Mouse (Mus musculus) forebrain, embryonic 10.5 days (tissue): Measurements from ENCODE around the gene D630003M21Rik. TPM values are rescaled to one million over a fixed set of nuclear protein-coding genes. Genes with fewer than 3 reads are reported as not detected.

ENCODE experiments used
- DNase-seq: peaks from one replicate; pipeline ENCODE4 v3.0.0-alpha.2; 2017; ENCODE audit warnings: low spot score; ENCODE audit errors: extremely low spot score
- H3K27ac ChIP-seq: fragments of 300-500 bp; sonication (generic); 2 replicates; pipeline ENCODE4 v1.5.1; 2016; ENCODE audit warnings: mild to moderate bottlenecking
- H3K27me3 ChIP-seq: fragments of 300-500 bp; sonication (generic); 2 replicates; pipeline ENCODE4 v1.6.1; 2016; ENCODE audit warnings: mild to moderate bottlenecking; ENCODE audit not compliant: poor library complexity, severe bottlenecking
- H3K36me3 ChIP-seq: fragments of 300-500 bp; sonication (generic); replicated peaks from 2 replicates; pipeline ENCODE4 v1.6.1; 2016; ENCODE audit warnings: mild to moderate bottlenecking, moderate library complexity
- H3K4me1 ChIP-seq: fragments of 300-500 bp; sonication (generic); 2 replicates; pipeline ENCODE4 v1.6.1; 2016
- H3K4me3 ChIP-seq: fragments of 300-500 bp; sonication (generic); 2 replicates; pipeline ENCODE4 v1.5.1; 2016; ENCODE audit warnings: mild to moderate bottlenecking, moderate library complexity
- H3K9me3 ChIP-seq: fragments of 300-500 bp; sonication (generic); 2 replicates; pipeline ENCODE4 v1.6.1; 2016; ENCODE audit warnings: mild to moderate bottlenecking, moderate library complexity
- WGBS: fragments of 180-500 bp; shearing (Covaris S2); methylation state at CpG from one replicate; pipeline ENCODE4 v1.1.7; 2016; 5-methylcytosine and 5-hydroxymethylcytosine counted together
- polyA plus RNA-seq: library from polyadenylated mRNA; unstranded; fragments of >200 nt; fragmentation: Nextera tagmentation; extraction: Ambion mirVana; gene quantifications from 2 replicates; pipeline ENCODE4 v1.2.1, GENCODE M21; 2016

The D630003M21Rik gene
- polyA plus RNA-seq, 1 experiment from 2014 or later, result 2.3 TPM

DNA sequence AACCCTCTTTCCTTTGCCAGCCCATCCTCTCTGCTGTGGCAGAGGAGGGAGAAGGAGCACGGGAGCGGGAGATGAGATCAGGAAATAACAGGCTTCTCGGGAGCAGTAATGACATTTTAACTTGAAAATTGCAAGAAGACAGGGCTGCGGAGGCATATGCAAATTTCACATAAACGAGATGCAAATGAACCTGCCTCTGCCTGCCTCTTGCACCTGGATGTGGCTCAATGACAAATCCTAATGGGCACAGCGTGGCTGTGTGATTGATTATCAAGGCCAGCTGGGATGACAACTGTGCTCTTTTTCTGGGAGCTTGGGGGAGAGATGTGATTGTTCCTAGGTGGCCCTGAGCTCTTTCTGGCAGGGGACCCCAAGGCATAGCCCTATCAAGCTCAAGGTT lies 47.1 kb downstream of the D630003M21Rik start:
- H3K27ac ChIP-seq, result no peak overlapping the region
- WGBS, result 73% methylated on average over 6 of the region's 6 CpGs
- peaks cover 35% of the 10 kb centered on the region for H3K4me1 ChIP-seq

DNA sequence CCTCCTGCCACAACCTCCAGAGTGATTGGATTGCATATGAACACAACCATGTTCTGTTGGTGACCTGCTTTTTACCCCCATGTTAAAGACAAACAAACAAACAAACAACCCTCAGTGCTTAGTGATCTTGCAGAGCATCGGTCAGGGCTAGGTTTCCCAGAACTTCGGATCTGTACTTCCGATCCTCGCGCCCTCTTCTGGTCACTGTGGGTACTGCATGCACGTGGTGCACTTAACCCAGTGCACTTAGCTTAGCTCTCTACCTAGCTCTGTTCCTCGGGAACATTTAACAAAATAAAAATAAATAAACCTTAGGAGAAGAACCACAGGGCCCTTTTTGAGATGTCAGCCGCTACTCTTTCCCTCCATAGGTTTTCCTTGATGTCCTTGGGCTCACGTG lies 48.2 kb downstream of the D630003M21Rik start:
- Histone ChIP-seq H3K9me3 (no peaks in the 10 kb centered on the region), H3K27ac (no peak overlapping the region), H3K27me3 (peaks cover 20% of the 10 kb centered on the region), H3K4me1 (peaks cover 35% of the 10 kb centered on the region), H3K4me3 (no peak overlapping the region), H3K36me3 (no peaks in the 10 kb centered on the region)
- DNase-seq, result peak; percentile 71
- WGBS, result 44% methylated on average over 9 of the region's 9 CpGs

More for the DNA sequence above, 47.1 kb downstream of the D630003M21Rik start:
- no peak for DNase-seq
- Histone ChIP-seq H3K27me3 (peaks cover 20% of the 10 kb centered on the region), H3K9me3 (no peaks in the 10 kb centered on the region), H3K4me3 (no peak overlapping the region), H3K36me3 (no peaks in the 10 kb centered on the region)

DNA sequence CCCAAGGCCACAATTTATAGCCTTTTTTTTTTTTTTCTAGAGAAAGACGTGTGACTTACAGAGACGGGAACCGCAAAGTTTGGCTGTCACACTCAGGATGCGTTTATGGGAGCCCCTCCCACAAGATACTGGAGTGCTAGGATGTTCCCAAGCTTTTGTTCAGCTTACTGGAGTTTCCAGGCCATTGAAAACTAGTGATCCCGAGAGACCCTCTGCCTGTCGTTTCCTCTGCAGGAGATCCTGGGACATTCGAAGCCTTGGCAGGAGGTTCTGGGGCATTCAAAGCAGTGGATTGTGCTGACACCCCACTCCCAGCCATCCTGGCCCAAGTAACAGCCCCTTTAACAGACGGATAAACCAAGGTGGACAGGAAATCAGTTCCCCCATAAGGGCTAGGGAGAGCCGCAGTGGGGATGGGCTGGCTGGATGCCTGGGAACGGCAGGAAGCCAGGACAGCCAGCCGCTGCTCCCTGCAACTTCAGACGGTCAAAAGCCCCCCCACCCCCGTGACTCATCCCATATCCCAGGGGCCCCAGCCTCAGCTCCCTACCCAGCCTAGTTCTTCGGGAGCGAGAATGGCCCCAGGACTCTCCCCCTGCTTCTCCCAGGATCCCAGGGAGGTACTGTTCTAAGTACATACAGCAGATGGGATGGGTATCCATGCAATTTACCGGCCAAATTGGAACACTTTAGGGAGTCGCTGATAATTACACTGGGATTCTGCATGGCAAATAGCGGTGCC lies 49.5 kb downstream of the D630003M21Rik start:
- 29% methylated on average over 18 of the region's 18 CpGs for WGBS
- peak overlapping the region; percentile 66; the same call in 1 of the 2 replicates for H3K27ac ChIP-seq
- H3K4me3 ChIP-seq, result peak overlapping the region; percentile 45

DNA sequence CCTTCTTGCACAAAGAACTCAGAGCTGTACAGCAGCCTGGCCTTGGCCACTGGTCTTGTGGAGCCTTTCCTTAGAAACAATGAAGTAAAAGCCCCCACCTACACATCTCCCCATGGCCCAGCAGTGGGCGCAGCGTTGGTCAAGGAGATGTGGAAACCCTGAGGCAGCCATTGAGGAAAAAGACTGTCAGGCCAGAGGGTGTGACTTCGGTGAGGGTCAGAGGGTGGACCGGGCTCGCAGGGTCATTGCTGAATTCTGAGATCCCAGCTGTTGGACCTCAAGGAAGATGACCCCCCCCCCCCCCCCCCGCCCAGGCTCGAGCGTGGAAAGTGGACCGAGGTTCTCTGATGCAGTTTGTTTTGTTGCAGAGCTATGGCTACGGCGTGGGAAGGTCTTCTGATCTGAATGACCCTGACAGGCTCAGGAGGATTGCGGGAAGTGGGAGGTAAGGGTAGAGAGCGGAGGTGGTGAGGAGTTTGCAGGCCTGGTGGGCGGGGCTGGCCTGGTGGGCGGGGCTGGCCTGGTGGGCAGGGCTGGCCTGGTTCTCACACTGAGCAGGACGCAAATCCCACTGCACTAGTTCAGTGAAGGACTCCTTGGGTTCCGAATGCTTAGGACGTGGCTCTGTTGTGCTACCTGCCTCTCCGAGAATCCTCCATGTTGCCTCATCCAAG lies 50.2 kb downstream of the D630003M21Rik start:
- Histone ChIP-seq H3K27me3 (peaks cover 23% of the 10 kb centered on the region), H3K9me3 (no peaks in the 10 kb centered on the region), H3K27ac (peak overlapping the region; percentile 66), H3K4me1 (peaks cover 39% of the 10 kb centered on the region), H3K4me3 (peak overlapping the region; percentile 45), H3K36me3 (no peaks in the 10 kb centered on the region)
- DNase-seq, result peak; percentile 75
- WGBS, result 11% methylated on average over 19 of the region's 19 CpGs

More for the DNA sequence above, 49.5 kb downstream of the D630003M21Rik start:
- H3K9me3 ChIP-seq, result no peaks in the 10 kb centered on the region
- H3K4me1 ChIP-seq, result peaks cover 39% of the 10 kb centered on the region
- H3K36me3 ChIP-seq, result no peaks in the 10 kb centered on the region
- H3K27me3 ChIP-seq, result peaks cover 23% of the 10 kb centered on the region
- DNase-seq, result no peak

DNA sequence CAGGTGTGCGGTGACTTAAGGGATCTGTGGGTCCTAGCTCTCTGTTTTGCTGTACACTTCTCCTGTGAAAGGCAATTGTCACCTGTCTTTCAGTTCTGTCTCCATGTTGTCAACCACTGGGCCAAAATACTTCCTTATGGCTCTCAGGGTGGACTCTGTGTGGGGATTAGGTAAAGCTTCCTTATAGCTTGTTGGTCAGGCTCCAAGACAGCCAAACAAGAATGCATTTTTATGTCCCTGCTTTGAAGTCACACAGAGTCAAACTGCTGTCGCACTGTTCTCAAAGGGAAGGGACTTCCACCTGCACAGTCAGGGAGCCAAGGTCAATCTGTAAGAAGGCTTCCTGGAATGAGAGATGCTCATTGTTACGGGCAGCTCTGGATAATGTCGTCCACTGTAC lies 50.9 kb downstream of the D630003M21Rik start:
- 0 out of 2 replicates have a peak overlapping the region, but pooled peaks have one; percentile 66 for H3K27ac ChIP-seq
- 82% methylated on average over 4 of the region's 4 CpGs for WGBS
- peaks cover 39% of the 10 kb centered on the region for H3K4me1 ChIP-seq

DNA sequence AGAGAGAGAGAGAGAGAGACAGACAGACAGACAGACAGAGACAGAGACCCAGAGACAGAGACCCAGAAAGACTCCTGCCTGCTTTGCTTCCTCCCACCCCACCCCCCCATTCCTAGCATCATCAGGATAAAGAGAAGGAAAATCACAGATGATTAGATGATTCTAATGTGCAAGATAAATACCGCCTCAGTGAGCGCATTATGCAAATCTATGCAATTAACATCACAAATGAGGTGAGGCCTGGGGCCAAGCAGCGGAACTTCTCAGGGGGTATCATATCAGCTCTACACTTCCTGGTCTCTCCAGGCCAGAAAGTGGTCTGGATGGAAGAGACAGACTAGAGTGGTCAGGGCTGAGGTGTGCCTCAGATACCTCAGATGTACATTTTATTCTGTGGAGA lies 51.4 kb downstream of the D630003M21Rik start:
- H3K4me1 ChIP-seq, result peaks cover 39% of the 10 kb centered on the region
- DNase-seq, result no peak
- no peaks in the 10 kb centered on the region for H3K9me3 ChIP-seq
- H3K36me3 ChIP-seq, result no peaks in the 10 kb centered on the region
- WGBS, result 40% methylated on average over 3 of the region's 3 CpGs
- H3K27me3 ChIP-seq, result peaks cover 23% of the 10 kb centered on the region
- no peak overlapping the region for H3K4me3 ChIP-seq
- H3K27ac ChIP-seq, result no peak overlapping the region

More for the DNA sequence above, 50.9 kb downstream of the D630003M21Rik start:
- H3K9me3 ChIP-seq, result no peaks in the 10 kb centered on the region
- DNase-seq, result no peak
- H3K27me3 ChIP-seq, result peaks cover 23% of the 10 kb centered on the region
- H3K4me3 ChIP-seq, result no peak overlapping the region
- H3K36me3 ChIP-seq, result no peaks in the 10 kb centered on the region

DNA sequence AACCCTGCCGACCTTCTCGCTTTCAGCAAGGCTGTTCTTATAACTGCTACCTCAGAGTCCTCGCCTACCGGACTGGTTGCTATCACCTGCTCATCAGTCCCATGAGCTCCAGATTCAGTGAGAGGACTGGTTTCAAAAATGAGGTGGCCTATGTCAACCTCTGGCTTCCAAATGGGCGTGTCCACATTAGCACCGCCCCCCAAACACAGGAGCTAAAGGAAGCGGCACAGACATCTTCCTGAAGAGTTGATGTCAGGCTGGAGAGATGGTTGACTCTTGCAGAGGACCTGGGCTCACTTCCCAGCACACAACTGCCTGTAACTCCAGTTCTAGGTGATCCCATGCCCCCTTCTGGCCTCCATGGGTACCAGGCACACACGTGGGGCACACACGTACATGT lies 52.3 kb downstream of the D630003M21Rik start:
- peak overlapping the region; percentile 40; the same call in 1 of the 2 replicates for H3K27ac ChIP-seq
- H3K4me1 ChIP-seq, result peaks cover 39% of the 10 kb centered on the region
- peaks cover 23% of the 10 kb centered on the region for H3K27me3 ChIP-seq
- no peak for DNase-seq
- WGBS, result 89% methylated on average over 9 of the region's 9 CpGs
- H3K36me3 ChIP-seq, result no peaks in the 10 kb centered on the region
- no peaks in the 10 kb centered on the region for H3K9me3 ChIP-seq
- H3K4me3 ChIP-seq, result no peak overlapping the region

DNA sequence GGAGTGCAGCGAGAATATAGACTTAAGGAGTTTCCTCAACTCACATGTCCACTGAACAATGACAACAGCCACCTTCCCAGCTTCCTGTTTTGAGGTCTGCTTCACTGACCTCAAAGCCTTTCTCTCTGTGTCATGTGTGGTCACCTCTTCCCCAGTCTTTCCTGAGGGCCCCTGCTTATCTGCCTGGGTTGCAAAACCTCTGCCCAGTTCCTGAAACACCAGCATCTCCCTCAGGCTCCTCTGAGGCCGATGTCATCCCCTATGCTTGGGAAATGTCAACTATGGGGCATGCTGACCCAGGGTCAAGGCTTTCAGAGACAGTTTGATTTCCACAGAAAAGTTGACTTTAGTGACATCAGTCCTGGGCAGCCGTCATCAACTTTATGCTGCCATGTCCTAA lies 53.6 kb downstream of the D630003M21Rik start:
- no peak for DNase-seq
- WGBS, result 85% methylated on average over 3 of the region's 3 CpGs

DNA sequence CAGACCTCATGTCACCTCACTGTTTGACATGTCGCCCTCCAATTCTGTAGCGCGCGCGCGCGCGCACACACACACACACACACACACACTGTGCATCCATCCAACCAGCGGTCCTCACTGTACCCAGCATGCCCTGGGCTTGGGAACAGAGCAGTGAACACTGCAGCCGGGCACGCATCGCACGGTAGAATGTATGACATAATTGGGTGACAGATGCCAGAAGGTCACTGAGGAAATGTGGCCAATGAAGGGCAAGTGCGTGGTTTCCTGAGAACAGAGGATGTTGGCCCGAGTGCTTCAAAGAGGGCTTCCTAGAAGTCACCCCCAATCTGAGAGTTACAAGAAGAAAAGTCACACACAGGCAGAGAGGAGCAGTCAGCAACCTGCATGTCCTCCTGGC lies 54.1 kb downstream of the D630003M21Rik start:
- 94% methylated on average over 15 of the region's 15 CpGs for WGBS
- Histone ChIP-seq H3K4me1 (peaks cover 39% of the 10 kb centered on the region), H3K9me3 (no peaks in the 10 kb centered on the region), H3K4me3 (no peak overlapping the region), H3K27me3 (peaks cover 16% of the 10 kb centered on the region), H3K27ac (no peak overlapping the region), H3K36me3 (no peaks in the 10 kb centered on the region)
- no peak for DNase-seq

More for the DNA sequence above, 53.6 kb downstream of the D630003M21Rik start:
- peaks cover 21% of the 10 kb centered on the region for H3K27me3 ChIP-seq
- no peaks in the 10 kb centered on the region for H3K36me3 ChIP-seq
- H3K27ac ChIP-seq, result no peak overlapping the region
- H3K4me3 ChIP-seq, result no peak overlapping the region
- H3K9me3 ChIP-seq, result no peaks in the 10 kb centered on the region
- H3K4me1 ChIP-seq, result peaks cover 39% of the 10 kb centered on the region

DNA sequence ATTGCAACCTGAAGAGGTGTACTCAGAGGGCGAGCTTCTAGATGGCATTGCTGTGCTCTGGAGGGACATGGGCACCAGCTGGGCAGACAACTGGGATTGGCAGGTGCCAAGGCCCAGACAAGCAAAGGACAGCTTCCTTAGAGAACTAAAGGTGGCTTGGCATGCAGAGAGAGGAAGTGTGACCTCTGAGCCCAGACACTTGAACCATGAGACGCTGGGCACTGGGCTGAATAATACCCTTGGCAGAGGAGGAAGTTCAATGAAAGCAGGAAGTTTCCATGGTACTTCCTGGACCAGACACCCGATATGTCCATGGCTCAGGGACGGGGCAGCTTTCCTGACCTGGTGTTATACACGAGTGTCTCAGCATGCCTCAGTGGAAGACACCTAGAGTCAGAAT lies 54.6 kb downstream of the D630003M21Rik start:
- WGBS, result 82% methylated on average over 5 of the region's 5 CpGs
- H3K9me3 ChIP-seq, result no peaks in the 10 kb centered on the region
- no peak for DNase-seq
- H3K36me3 ChIP-seq, result no peaks in the 10 kb centered on the region
- no peak overlapping the region for H3K4me3 ChIP-seq
- peaks cover 11% of the 10 kb centered on the region for H3K27me3 ChIP-seq
- peaks cover 37% of the 10 kb centered on the region for H3K4me1 ChIP-seq
- no peak overlapping the region for H3K27ac ChIP-seq

DNA sequence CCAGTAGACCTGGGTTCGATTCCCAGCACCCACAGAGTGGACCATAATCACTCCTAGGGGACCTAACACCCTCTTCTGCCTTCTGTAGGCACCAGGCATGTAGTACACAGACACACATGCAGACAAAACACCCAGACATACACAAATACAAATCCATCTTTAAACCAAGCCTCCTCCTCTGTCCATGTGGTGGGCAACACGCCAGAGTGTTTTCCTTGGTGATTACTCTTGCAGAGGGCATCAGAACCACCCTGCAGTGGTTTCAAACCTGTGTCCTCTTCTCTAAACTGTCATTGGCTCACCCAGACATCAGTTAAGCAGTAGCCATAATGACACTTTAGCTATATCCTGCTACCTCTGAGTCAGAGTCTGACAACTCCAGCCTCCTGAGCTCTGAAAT lies 58.6 kb downstream of the D630003M21Rik start:
- H3K4me3 ChIP-seq, result no peak overlapping the region
- H3K27me3 ChIP-seq, result 0 out of 2 replicates have a peak, but pooled peaks cover 4% of the 10 kb centered on the region
- H3K4me1 ChIP-seq, result peaks cover 18% of the 10 kb centered on the region
- H3K27ac ChIP-seq, result no peak overlapping the region
- WGBS, result 79% methylated on average over 2 of the region's 2 CpGs
- no peaks in the 10 kb centered on the region for H3K9me3 ChIP-seq
- no peaks in the 10 kb centered on the region for H3K36me3 ChIP-seq
- DNase-seq, result no peak

DNA sequence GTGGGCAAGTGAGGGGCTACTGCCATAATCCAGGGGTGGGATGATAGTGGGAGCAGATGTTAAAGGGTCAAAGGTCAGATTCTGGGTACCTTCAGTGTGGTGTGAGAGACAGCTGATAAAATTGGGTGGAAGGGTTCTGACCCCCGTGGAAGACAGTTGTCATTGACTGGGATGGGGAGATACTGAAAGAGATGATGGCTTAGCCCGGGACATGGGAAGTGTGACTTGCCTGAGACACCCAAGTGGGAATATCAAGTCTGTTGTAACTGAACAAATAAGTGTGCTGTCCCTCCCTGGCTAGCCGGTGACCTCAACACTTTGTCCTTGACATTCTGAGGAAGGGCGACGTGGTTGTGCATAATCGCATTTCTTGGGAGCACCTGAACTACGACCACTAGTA lies 59.3 kb downstream of the D630003M21Rik start:
- Histone ChIP-seq H3K27me3 (no peaks in the 10 kb centered on the region), H3K9me3 (no peaks in the 10 kb centered on the region), H3K4me1 (peaks cover 15% of the 10 kb centered on the region), H3K4me3 (no peak overlapping the region), H3K27ac (no peak overlapping the region), H3K36me3 (no peaks in the 10 kb centered on the region)
- no peak for DNase-seq
- WGBS, result 93% methylated on average over 7 of the region's 7 CpGs

DNA sequence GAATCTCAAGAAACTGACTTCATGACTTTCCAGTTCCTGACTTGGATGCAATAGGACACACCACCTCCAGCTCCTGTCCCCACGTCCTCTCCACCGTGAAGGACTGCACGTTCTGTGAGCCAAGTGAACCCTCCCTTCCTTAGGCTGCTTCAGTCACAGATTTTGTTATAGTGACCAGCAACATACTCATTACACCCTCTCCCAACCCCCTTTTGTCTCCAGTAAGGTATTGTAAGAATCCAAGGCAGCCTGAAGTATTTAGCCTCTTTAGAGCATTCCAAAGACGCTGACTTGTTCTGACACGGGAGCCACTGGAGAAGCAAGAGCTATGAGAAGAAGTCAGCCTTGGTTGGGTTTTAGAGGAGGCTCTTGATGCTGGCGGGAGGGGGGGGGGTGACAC lies 59.7 kb downstream of the D630003M21Rik start:
- no peaks in the 10 kb centered on the region for H3K9me3 ChIP-seq
- H3K4me1 ChIP-seq, result peaks cover 15% of the 10 kb centered on the region
- H3K36me3 ChIP-seq, result no peaks in the 10 kb centered on the region
- H3K27ac ChIP-seq, result no peak overlapping the region
- no peaks in the 10 kb centered on the region for H3K27me3 ChIP-seq
- no peak for DNase-seq
- WGBS, result 84% methylated on average over 6 of the region's 6 CpGs
- no peak overlapping the region for H3K4me3 ChIP-seq
